Mouse (Mus musculus): ENCODE data around the gene Tmem176a. TPM values are rescaled to one million over a fixed set of nuclear protein-coding genes. Genes with fewer than 3 reads are reported as not detected.
"Not testable (repeated sequence)": the region's sequence is repeated elsewhere in the genome, so short reads cannot be mapped to it uniquely, and the experiment has no call there.

Gene Tmem176a
- 1 to 10 TPM; 8.1 to 9.1 TPM for total RNA-seq (2021)
- long read RNA-seq, experiment 1, transcript Tmem176a-201 (7 exons, 1,540 nt): major isoform, 8 of 9 reads
- long read RNA-seq, experiment 1, partial matches to known transcripts: 1 of 9 reads
- long read RNA-seq, experiment 1, other reads (novel, unspliced or antisense): 0 of 9 reads
- long read RNA-seq, experiment 2, transcript Tmem176a-201 (7 exons, 1,540 nt): major isoform, 5 of 6 reads
- long read RNA-seq, experiment 2, partial matches to known transcripts: 0 of 6 reads
- long read RNA-seq, experiment 2, other reads (novel, unspliced or antisense): 0 of 6 reads

GRCm38 (mm10) chr6:48840371-48840969 is at the start of gene Tmem176a:
Gene Tmem176a (plus strand): TSS chr6:48840919.
- peak; percentile 29 for DNase-seq
- intact Hi-C loops (cut with DNase I; ENCODE audit: low total_unique reads): no loop called here

GRCm38 (mm10) chr6:48801897-48802296 is 38.8 kb upstream of the Tmem176a start:
- DNase-seq: no peak
- intact Hi-C loops (cut with DNase I; ENCODE audit: low total_unique reads): no loop called here

GRCm38 (mm10) chr6:48803406-48804051 is 37.2 kb upstream of the Tmem176a start:
- no peak for DNase-seq
- intact Hi-C loops (cut with DNase I; ENCODE audit: low total_unique reads): no loop called here

- no peak for DNase-seq
- intact Hi-C loops (cut with DNase I; ENCODE audit: low total_unique reads): no loop called here
Observed at GRCm38 (mm10) chr6:48804346-48804745, 36.4 kb upstream of the Tmem176a start.

- intact Hi-C loops (cut with DNase I; ENCODE audit: low total_unique reads): no loop called here
- no peak for DNase-seq
Observed at GRCm38 (mm10) chr6:48806746-48807145, 34.0 kb upstream of the Tmem176a start.

GRCm38 (mm10) chr6:48809494-48810219 is 31.1 kb upstream of the Tmem176a start:
- DNase-seq: no peak
- intact Hi-C loops (cut with DNase I; ENCODE audit: low total_unique reads): loop anchor here (10.0 kb wide), 1 partner anchor 145 kb away; no protein-coding TSS in a partner anchor

- intact Hi-C loops (cut with DNase I; ENCODE audit: low total_unique reads): loop anchor here (2.0 to 10.0 kb wide), 2 partner anchors 44 to 140 kb away; no protein-coding TSS in a partner anchor
- no peak for DNase-seq
Observed at GRCm38 (mm10) chr6:48815013-48815412, 25.7 kb upstream of the Tmem176a start.

- intact Hi-C loops (cut with DNase I; ENCODE audit: low total_unique reads): loop anchor here (10.0 kb wide), 1 partner anchor 137 kb away; no protein-coding TSS in a partner anchor
- peak; percentile 71 for DNase-seq
Observed at GRCm38 (mm10) chr6:48817815-48818214, 22.9 kb upstream of the Tmem176a start.

GRCm38 (mm10) chr6:48821991-48822785 is 18.5 kb upstream of the Tmem176a start:
- intact Hi-C loops (cut with DNase I; ENCODE audit: low total_unique reads); DNase-seq: not testable (repeated sequence)

- DNase-seq: no peak
- intact Hi-C loops (cut with DNase I; ENCODE audit: low total_unique reads): no loop called here
Observed at GRCm38 (mm10) chr6:48825016-48825415, 15.7 kb upstream of the Tmem176a start.

- DNase-seq: no peak
- intact Hi-C loops (cut with DNase I; ENCODE audit: low total_unique reads): no loop called here
Observed at GRCm38 (mm10) chr6:48828976-48829375, 11.7 kb upstream of the Tmem176a start.

GRCm38 (mm10) chr6:48829651-48830050 is 11.1 kb upstream of the Tmem176a start:
- intact Hi-C loops (cut with DNase I; ENCODE audit: low total_unique reads): no loop called here
- DNase-seq: no peak

GRCm38 (mm10) chr6:48830241-48830640 is 10.5 kb upstream of the Tmem176a start:
- intact Hi-C loops (cut with DNase I; ENCODE audit: low total_unique reads): no loop called here
- DNase-seq: no peak

GRCm38 (mm10) chr6:48831141-48831540 is 9.6 kb upstream of the Tmem176a start:
- no peak for DNase-seq
- intact Hi-C loops (cut with DNase I; ENCODE audit: low total_unique reads): no loop called here

GRCm38 (mm10) chr6:48832426-48832825 is 8.3 kb upstream of the Tmem176a start:
- intact Hi-C loops (cut with DNase I; ENCODE audit: low total_unique reads): no loop called here
- DNase-seq: no peak

GRCm38 (mm10) chr6:48833515-48833914 is 7.2 kb upstream of the Tmem176a start:
- intact Hi-C loops (cut with DNase I; ENCODE audit: low total_unique reads): no loop called here
- no peak for DNase-seq

- intact Hi-C loops (cut with DNase I; ENCODE audit: low total_unique reads): no loop called here
- no peak for DNase-seq
Observed at GRCm38 (mm10) chr6:48835241-48835640, 5.5 kb upstream of the Tmem176a start.

- DNase-seq: no peak
- intact Hi-C loops (cut with DNase I; ENCODE audit: low total_unique reads): no loop called here
Observed at GRCm38 (mm10) chr6:48836146-48836545, 4.6 kb upstream of the Tmem176a start.

GRCm38 (mm10) chr6:48837516-48837915 is 3.2 kb upstream of the Tmem176a start:
- no peak for DNase-seq
- intact Hi-C loops (cut with DNase I; ENCODE audit: low total_unique reads): no loop called here

Data from gastrocnemius, postnatal 14 days (tissue).